Mouse (Mus musculus) liver, postnatal 0 days (tissue): ENCODE measurements at regions not wholly inside any gene's neighbourhood (a gene's known extent, or its start where the extent isn't known, plus 50 kb on each side); places are given as distances from the start of the nearest gene placed in this dataset.

Source experiments
- ATAC-seq: fragments of 200-750 bp; cut with Nextera tagmentation; 2 replicates; pipeline ENCODE4 v1.8.0; 2017; ENCODE audit warnings: mild to moderate bottlenecking, moderate library complexity
- DNase-seq: peaks from one replicate; pipeline ENCODE4 v3.0.0-alpha.2; 2016
- H3K27ac ChIP-seq: fragments of 300-500 bp; sonication (generic); 2 replicates; pipeline ENCODE4 v1.5.1; 2014; ENCODE audit warnings: antibody characterized with exemption, moderate library complexity, mild to moderate bottlenecking, low read depth
- H3K27me3 ChIP-seq: fragments of 300-500 bp; sonication (generic); 2 replicates; pipeline ENCODE4 v1.6.1; 2014; ENCODE audit warnings: low read length, control low read depth, mixed read lengths; ENCODE audit not compliant: insufficient read depth
- H3K36me3 ChIP-seq: fragments of 300-500 bp; sonication (generic); replicated peaks from 2 replicates; pipeline ENCODE4 v1.6.1; 2014; ENCODE audit warnings: mild to moderate bottlenecking, control low read depth, low read length, moderate library complexity, mixed read lengths; ENCODE audit not compliant: insufficient read depth
- H3K4me1 ChIP-seq: fragments of 300-500 bp; sonication (generic); 2 replicates; pipeline ENCODE4 v1.6.1; 2014; ENCODE audit warnings: antibody characterized with exemption, mild to moderate bottlenecking, control low read depth; ENCODE audit not compliant: insufficient read depth
- H3K4me2 ChIP-seq: fragments of 300-500 bp; sonication (generic); 2 replicates; pipeline ENCODE4 v1.6.1; 2014; ENCODE audit warnings: low read depth, mild to moderate bottlenecking, low read length, moderate library complexity, mixed read lengths
- H3K4me3 ChIP-seq: fragments of 300-500 bp; sonication (generic); 2 replicates; pipeline ENCODE4 v1.5.1; 2014; ENCODE audit warnings: low read depth, low read length
- H3K9ac ChIP-seq: fragments of 300-500 bp; sonication (generic); replicated peaks from 2 replicates; pipeline ENCODE4 v1.6.1; 2014; ENCODE audit warnings: mild to moderate bottlenecking, moderate library complexity
- H3K9me3 ChIP-seq: fragments of 300-500 bp; sonication (generic); 2 replicates; pipeline ENCODE4 v1.6.1; 2016; ENCODE audit warnings: mild to moderate bottlenecking, control low read depth, low read length, mixed read lengths
- CTCF ChIP-seq: sonication (generic); IDR thresholded peaks from 2 replicates; pipeline ENCODE4 v1.5.1; 2016; ENCODE audit warnings: antibody characterized with exemption, low read depth
- EP300 ChIP-seq: IDR thresholded peaks from 2 replicates; pipeline ENCODE4 v1.6.1; 2016; ENCODE audit warnings: antibody characterized with exemption, low read depth, mild to moderate bottlenecking
- WGBS: fragments of 180-500 bp; shearing (Covaris S2); extraction: QIAGEN DNeasy Blood & Tissue Kit; methylation state at CpG from one replicate; pipeline ENCODE4 v1.1.7; 2014; ENCODE audit not compliant: insufficient replicate concordance; 5-methylcytosine and 5-hydroxymethylcytosine counted together

DNA sequence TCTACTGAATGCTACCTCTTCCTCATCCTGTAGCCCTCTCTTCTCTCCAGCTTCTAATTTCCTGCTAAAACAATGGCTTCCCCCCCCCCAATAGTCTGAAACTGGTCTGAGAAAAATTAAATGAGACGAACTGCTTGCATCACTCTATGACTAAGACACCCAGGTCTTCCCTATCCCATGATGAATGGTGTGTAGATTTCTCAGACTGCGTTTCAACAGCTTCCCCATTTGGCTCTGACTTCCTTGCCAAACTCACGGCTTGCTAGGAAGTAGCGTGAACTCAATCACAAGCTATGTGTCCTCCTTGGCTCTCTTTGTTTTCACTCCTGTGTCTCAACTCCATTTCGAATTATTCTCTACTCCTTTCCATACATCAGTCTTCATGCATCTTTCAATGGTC lies 126.4 kb upstream of the Rmdn2 start:
- no peak for TF ChIP-seq CTCF
- TF ChIP-seq EP300 = no peak
- no peak overlapping the region for H3K4me2 ChIP-seq
- H3K27me3 ChIP-seq = no peaks in the 10 kb centered on the region
- no peak overlapping the region for H3K27ac ChIP-seq
- no peaks in the 10 kb centered on the region for H3K9me3 ChIP-seq
- H3K4me1 ChIP-seq = no peaks in the 10 kb centered on the region
- DNase-seq = no peak
- no peaks in the 10 kb centered on the region for H3K36me3 ChIP-seq
- WGBS = 40% methylated on average over 5 of the region's 5 CpGs
- ATAC-seq = no peak
- H3K9ac ChIP-seq = no peak overlapping the region
- H3K4me3 ChIP-seq = no peak overlapping the region

DNA sequence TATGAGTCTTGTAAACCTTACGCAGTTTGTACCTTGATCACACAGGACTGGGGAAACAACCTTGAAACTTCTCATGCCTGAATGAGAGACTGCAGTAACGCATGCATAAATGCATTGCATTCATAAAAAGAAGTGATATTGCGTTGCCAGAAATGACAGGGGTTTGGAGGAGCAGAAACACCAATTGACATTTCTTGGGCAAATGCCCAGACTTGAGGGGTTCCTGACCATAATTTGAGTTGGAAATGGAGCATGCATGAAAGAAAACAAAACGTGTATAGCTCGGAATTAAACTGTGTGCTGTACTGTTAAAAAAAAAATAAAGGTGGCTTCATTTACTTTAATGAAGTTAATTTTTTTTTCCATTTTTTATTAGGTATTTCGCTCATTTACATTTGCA lies 122.4 kb upstream of the Rmdn2 start:
- no peak overlapping the region for H3K9ac ChIP-seq
- no peak overlapping the region for H3K27ac ChIP-seq
- H3K4me1 ChIP-seq = no peaks in the 10 kb centered on the region
- WGBS = 76% methylated on average over 6 of the region's 6 CpGs
- H3K27me3 ChIP-seq = no peaks in the 10 kb centered on the region
- no peak for ATAC-seq
- H3K9me3 ChIP-seq = no peaks in the 10 kb centered on the region
- TF ChIP-seq CTCF (no peak), EP300 (no peak)
- H3K4me3 ChIP-seq = no peak overlapping the region
- DNase-seq = no peak
- H3K36me3 ChIP-seq = no peaks in the 10 kb centered on the region
- no peak overlapping the region for H3K4me2 ChIP-seq

DNA sequence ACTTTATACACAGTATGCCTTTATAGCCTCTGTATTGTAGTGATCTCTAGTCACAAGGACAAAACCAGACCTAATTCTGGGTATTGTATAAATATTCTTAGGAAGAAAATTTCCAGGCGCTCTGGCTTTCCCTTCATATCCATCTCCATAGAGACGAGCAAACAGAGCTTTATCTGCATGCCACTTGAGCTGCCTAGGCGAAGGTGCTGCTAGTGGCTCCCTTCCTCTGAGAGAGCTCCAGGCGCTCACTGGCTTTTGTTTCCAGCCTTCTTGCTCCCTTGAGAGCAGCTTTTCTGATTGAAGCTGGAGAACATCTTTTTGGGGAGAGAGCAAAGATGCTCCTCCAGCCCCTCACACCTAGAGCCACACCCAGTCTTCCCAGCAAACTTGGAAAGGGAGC lies 114.0 kb upstream of the Rmdn2 start:
- no peak overlapping the region for H3K9ac ChIP-seq
- H3K4me3 ChIP-seq = no peak overlapping the region
- no peak for ATAC-seq
- no peak overlapping the region for H3K27ac ChIP-seq
- 56% methylated on average over 4 of the region's 4 CpGs for WGBS
- H3K36me3 ChIP-seq = no peaks in the 10 kb centered on the region
- no peaks in the 10 kb centered on the region for H3K27me3 ChIP-seq
- no peak for DNase-seq
- no peak overlapping the region for H3K4me2 ChIP-seq
- H3K9me3 ChIP-seq = no peaks in the 10 kb centered on the region
- no peaks in the 10 kb centered on the region for H3K4me1 ChIP-seq
- TF ChIP-seq CTCF = no peak
- no peak for TF ChIP-seq EP300

DNA sequence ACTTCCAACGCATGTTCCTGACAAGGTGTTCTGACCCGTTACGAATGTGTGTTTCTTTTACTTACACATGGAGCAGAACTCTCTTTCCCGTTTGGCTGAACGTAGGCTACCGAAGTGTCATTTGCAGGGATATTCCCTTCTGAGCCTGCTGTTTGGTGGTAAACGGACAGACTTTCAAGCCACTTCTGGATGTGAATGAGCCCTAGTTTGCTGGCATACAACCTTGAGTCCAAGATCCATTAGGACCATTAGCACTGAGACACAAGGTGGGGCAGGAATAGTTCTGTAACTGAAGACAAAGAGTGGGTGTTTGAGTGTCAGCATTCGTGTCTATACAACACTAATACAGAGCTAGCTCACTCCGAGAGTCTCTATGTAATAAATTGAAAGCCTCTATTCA lies 113.3 kb upstream of the Rmdn2 start:
- TF ChIP-seq EP300 (no peak), CTCF (no peak)
- no peak for ATAC-seq
- DNase-seq = no peak
- Histone ChIP-seq H3K4me2 (no peak overlapping the region), H3K4me3 (no peak overlapping the region), H3K9me3 (no peaks in the 10 kb centered on the region), H3K36me3 (no peaks in the 10 kb centered on the region), H3K27ac (no peak overlapping the region), H3K4me1 (no peaks in the 10 kb centered on the region), H3K27me3 (no peaks in the 10 kb centered on the region), H3K9ac (no peak overlapping the region)
- 85% methylated on average over 9 of the region's 9 CpGs for WGBS

DNA sequence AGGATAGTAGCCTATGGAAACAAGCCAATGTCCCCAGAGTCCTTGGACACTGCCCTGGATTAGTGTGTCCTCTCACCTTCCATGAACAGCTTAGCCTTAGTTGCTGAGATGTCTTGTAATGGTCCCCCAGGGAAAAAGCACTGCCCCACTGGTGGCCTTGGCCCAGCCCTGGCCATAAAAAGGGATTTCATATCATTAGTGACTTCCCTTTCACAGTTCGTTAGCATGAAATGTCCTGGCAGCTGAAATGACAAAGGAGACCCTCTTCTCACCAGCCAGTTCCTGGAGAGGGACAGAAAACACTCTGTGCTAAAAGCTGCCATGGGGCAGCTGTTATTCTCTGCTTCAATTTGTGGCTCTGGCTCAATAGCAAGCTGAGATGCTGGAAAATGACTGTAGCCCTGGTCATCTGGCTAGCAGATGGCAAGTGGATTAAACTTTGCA lies 110.6 kb upstream of the Rmdn2 start:
- Histone ChIP-seq H3K4me2 (no peak overlapping the region), H3K4me3 (no peak overlapping the region), H3K36me3 (no peaks in the 10 kb centered on the region), H3K9me3 (no peaks in the 10 kb centered on the region), H3K27me3 (no peaks in the 10 kb centered on the region), H3K4me1 (no peaks in the 10 kb centered on the region), H3K9ac (no peak overlapping the region), H3K27ac (no peak overlapping the region)
- DNase-seq (no peak), ATAC-seq (no peak)
- WGBS = 52% methylated on average over 1 of the region's 1 CpGs
- TF ChIP-seq CTCF = no peak
- TF ChIP-seq EP300 = no peak

DNA sequence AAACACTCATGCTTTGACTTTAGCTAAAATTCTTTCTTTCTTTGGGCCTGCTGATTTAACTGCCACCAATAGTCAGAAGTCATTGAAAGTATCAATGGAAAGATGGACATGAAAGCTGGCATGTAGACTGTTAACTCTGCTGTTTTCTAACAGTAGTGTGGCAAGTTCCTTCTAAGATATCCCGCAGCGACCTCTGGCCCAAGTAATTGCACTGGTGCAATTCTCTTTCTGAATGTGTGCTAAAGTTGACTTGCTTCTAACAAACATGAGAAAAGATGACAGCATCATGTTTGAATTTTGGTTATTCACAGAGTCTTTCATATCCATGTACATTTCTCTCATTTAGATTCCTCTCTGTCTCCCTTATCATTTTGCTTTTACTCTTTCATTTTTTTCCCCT lies 109.7 kb upstream of the Rmdn2 start:
- WGBS = 75% methylated on average over 2 of the region's 2 CpGs
- H3K4me1 ChIP-seq = no peaks in the 10 kb centered on the region
- H3K9me3 ChIP-seq = no peaks in the 10 kb centered on the region
- DNase-seq = no peak
- no peak for ATAC-seq
- no peak overlapping the region for H3K27ac ChIP-seq
- H3K4me2 ChIP-seq = no peak overlapping the region
- H3K27me3 ChIP-seq = no peaks in the 10 kb centered on the region
- no peak for TF ChIP-seq EP300
- H3K4me3 ChIP-seq = no peak overlapping the region
- H3K9ac ChIP-seq = no peak overlapping the region
- H3K36me3 ChIP-seq = no peaks in the 10 kb centered on the region

DNA sequence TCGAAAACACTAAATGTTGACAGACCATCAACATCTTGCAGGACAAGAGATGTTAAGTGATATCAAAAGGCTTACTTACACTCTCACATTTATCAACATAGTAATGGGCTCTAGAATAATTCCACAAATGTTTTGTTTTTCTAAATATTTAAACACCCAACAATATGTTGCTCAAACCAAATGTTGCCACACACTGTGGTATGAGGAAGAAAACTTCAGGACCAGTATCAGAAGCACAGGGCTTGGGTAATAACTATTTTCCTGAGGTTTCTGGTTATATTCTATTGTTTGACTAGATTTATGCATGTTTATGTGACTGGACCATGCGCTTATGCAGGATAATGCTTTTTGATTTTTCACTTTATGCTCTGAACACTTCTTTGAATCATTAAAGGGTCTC lies 108.6 kb upstream of the Rmdn2 start:
- no peak for TF ChIP-seq CTCF
- no peak for TF ChIP-seq EP300
- ATAC-seq (no peak), DNase-seq (no peak)
- Histone ChIP-seq H3K4me1 (no peaks in the 10 kb centered on the region), H3K4me3 (no peak overlapping the region), H3K27me3 (no peaks in the 10 kb centered on the region), H3K36me3 (no peaks in the 10 kb centered on the region), H3K9me3 (no peaks in the 10 kb centered on the region), H3K4me2 (no peak overlapping the region), H3K9ac (no peak overlapping the region), H3K27ac (no peak overlapping the region)
- 71% methylated on average over 2 of the region's 2 CpGs for WGBS
